Mouse (Mus musculus) midbrain, embryonic 13.5 days (tissue): ENCODE data around the gene Itln1. TPM values are rescaled to one million over a fixed set of nuclear protein-coding genes. Genes with fewer than 3 reads are reported as not detected.
A peak's percentile ranks its signal among the peaks of the same experiment; 100 is the strongest.
"Not testable (repeated sequence)": the region's sequence is repeated elsewhere in the genome, so short reads cannot be mapped to it uniquely, and the experiment has no call there.

ENCODE experiments used
- ATAC-seq: fragments of 200-750 bp; cut with Nextera tagmentation; 2 replicates; pipeline ENCODE4 v1.8.0; 2017; ENCODE audit warnings: mild to moderate bottlenecking, moderate TSS enrichment, moderate library complexity
- H3K27ac ChIP-seq: fragments of 300-500 bp; sonication (generic); 2 replicates; pipeline ENCODE4 v1.5.1; 2015; ENCODE audit warnings: inconsistent platforms, mild to moderate bottlenecking, moderate library complexity
- H3K27me3 ChIP-seq: fragments of 300-500 bp; sonication (generic); 2 replicates; pipeline ENCODE4 v1.6.1; 2015; ENCODE audit warnings: mild to moderate bottlenecking, inconsistent platforms
- H3K36me3 ChIP-seq: fragments of 300-500 bp; sonication (generic); 2 replicates; pipeline ENCODE4 v1.6.1; 2015; ENCODE audit warnings: mild to moderate bottlenecking, inconsistent platforms
- H3K4me1 ChIP-seq: fragments of 300-500 bp; sonication (generic); replicated peaks from 2 replicates; pipeline ENCODE4 v1.6.1; 2015; ENCODE audit warnings: inconsistent platforms
- H3K4me2 ChIP-seq: fragments of 300-500 bp; sonication (generic); replicated peaks from 2 replicates; pipeline ENCODE4 v1.6.1; 2015; ENCODE audit warnings: moderate library complexity, mild to moderate bottlenecking, inconsistent platforms
- H3K4me3 ChIP-seq: fragments of 300-500 bp; sonication (generic); replicated peaks from 2 replicates; pipeline ENCODE4 v1.5.1; 2015; ENCODE audit warnings: mild to moderate bottlenecking, inconsistent platforms
- H3K9ac ChIP-seq: fragments of 300-500 bp; sonication (generic); replicated peaks from 2 replicates; pipeline ENCODE4 v1.6.1; 2015; ENCODE audit warnings: mild to moderate bottlenecking, inconsistent platforms
- H3K9me3 ChIP-seq: fragments of 300-500 bp; sonication (generic); 2 replicates; pipeline ENCODE4 v1.6.1; 2016; ENCODE audit warnings: mild to moderate bottlenecking, inconsistent platforms
- WGBS: fragments of 180-500 bp; shearing (Covaris S2); methylation state at CpG from one replicate; pipeline ENCODE4 v1.1.7; 2015; 5-methylcytosine and 5-hydroxymethylcytosine counted together
- polyA plus RNA-seq: library from polyadenylated mRNA; unstranded; fragments of >200 nt; fragmentation: Nextera tagmentation; extraction: Ambion mirVana; gene quantifications from 2 replicates; pipeline ENCODE4 v1.2.1, GENCODE M21; 2015

Itln1 gene
- polyA plus RNA-seq, 1 experiment from 2014 or later, result not detected

DNA sequence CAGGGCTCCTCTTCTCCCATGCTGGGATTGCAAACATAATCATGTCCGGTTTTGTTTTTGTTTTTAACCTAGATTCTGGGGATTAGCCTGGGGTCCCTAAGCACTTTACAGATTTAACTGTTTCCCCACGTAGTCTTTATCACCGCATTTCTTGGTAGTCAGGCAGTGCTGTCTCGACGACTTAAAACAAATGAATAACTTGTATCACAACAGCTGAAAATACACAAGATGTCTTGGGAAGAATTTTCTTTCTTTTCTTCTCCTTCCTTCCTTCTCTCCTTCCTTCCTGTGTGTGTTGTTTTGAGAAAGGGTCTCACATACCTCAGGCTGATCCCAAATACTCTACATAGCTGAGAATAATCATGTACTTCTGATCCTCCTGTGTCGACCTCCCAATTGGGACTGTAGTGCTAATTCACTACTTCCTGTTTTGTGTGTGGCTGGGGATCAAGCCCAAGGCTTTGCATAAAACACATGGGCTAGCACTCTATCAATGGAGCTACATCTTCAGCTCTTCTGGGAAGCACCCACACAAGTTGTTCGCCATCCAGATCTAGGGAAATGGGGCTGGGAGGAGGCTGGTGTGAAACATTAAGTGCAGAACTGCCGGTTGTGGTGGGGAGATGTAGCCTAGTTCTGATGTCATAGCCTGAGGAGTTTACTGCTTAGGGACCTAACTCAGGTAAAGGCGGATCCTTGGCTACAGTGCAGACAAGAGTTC lies 61.0 kb downstream of the Itln1 start:
- WGBS, result 73% methylated on average over 9 of the region's 9 CpGs
- Histone ChIP-seq H3K4me3 (no peak overlapping the region), H3K4me1 (no peaks in the 10 kb centered on the region), H3K4me2 (no peak overlapping the region), H3K27me3 (no peaks in the 10 kb centered on the region), H3K9me3 (no peaks in the 10 kb centered on the region), H3K36me3 (no peaks in the 10 kb centered on the region), H3K27ac (no peak overlapping the region), H3K9ac (no peak overlapping the region)
- no peak for ATAC-seq

DNA sequence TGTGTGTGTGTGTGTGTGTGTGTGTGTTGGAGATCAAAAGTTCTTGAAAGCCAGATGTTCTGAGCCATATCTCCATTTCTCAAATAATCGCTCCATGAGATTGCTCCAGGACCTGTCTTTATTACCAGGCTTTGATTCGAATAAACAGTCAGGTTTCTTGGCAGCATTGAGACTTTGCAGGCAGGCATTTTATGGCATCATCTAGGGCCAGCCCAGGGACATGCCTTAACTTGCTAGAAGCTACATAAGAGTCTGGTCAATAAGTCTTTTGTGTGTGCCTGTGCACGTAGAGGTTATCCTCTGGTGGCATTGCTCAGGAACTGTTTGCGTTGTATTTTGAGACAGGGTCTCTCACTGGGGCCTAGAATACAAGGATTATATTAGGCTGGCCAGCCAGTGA lies 61.6 kb downstream of the Itln1 start:
- H3K27ac ChIP-seq, result no peak overlapping the region
- H3K4me3 ChIP-seq, result no peak overlapping the region
- no peaks in the 10 kb centered on the region for H3K4me1 ChIP-seq
- 77% methylated on average over 4 of the region's 4 CpGs for WGBS
- no peaks in the 10 kb centered on the region for H3K9me3 ChIP-seq
- no peak overlapping the region for H3K4me2 ChIP-seq
- H3K36me3 ChIP-seq, result no peaks in the 10 kb centered on the region
- no peak overlapping the region for H3K9ac ChIP-seq
- H3K27me3 ChIP-seq, result no peaks in the 10 kb centered on the region
- ATAC-seq, result no peak

- ATAC-seq, H3K4me1 ChIP-seq, H3K4me3 ChIP-seq: not testable (repeated sequence)
These were observed 63.2 kb downstream of the Itln1 start for GRCm38 (mm10) chr1:171471941-171472340.

GRCm38 (mm10) chr1:171471452-171471851 lies 63.6 kb downstream of the Itln1 start:
- no peaks in the 10 kb centered on the region for H3K27me3 ChIP-seq
- WGBS, result 43% methylated on average over 1 of the region's 1 CpGs
- no peaks in the 10 kb centered on the region for H3K4me1 ChIP-seq
- H3K9me3 ChIP-seq, result no peaks in the 10 kb centered on the region
- no peaks in the 10 kb centered on the region for H3K36me3 ChIP-seq
- H3K27ac ChIP-seq, result no peak overlapping the region
- no peak overlapping the region for H3K9ac ChIP-seq
- no peak overlapping the region for H3K4me3 ChIP-seq
- ATAC-seq, result no peak
- H3K4me2 ChIP-seq, result no peak overlapping the region

More at GRCm38 (mm10) chr1:171471941-171472340, 63.2 kb downstream of the Itln1 start:
- not testable (repeated sequence) for H3K27me3 ChIP-seq, H3K9me3 ChIP-seq, H3K9ac ChIP-seq, H3K4me2 ChIP-seq, H3K27ac ChIP-seq, H3K36me3 ChIP-seq
- WGBS, result 93% methylated on average over 8 of the region's 8 CpGs

- no peak overlapping the region for H3K4me2 ChIP-seq
- no peaks in the 10 kb centered on the region for H3K4me1 ChIP-seq
- no peaks in the 10 kb centered on the region for H3K9me3 ChIP-seq
- H3K4me3 ChIP-seq, result no peak overlapping the region
- no peaks in the 10 kb centered on the region for H3K27me3 ChIP-seq
- H3K27ac ChIP-seq, result no peak overlapping the region
- WGBS, result 89% methylated on average over 5 of the region's 5 CpGs
- H3K36me3 ChIP-seq, result no peaks in the 10 kb centered on the region
- no peak overlapping the region for H3K9ac ChIP-seq
- no peak for ATAC-seq
These were observed 64.2 kb downstream of the Itln1 start for GRCm38 (mm10) chr1:171470896-171471295.

DNA sequence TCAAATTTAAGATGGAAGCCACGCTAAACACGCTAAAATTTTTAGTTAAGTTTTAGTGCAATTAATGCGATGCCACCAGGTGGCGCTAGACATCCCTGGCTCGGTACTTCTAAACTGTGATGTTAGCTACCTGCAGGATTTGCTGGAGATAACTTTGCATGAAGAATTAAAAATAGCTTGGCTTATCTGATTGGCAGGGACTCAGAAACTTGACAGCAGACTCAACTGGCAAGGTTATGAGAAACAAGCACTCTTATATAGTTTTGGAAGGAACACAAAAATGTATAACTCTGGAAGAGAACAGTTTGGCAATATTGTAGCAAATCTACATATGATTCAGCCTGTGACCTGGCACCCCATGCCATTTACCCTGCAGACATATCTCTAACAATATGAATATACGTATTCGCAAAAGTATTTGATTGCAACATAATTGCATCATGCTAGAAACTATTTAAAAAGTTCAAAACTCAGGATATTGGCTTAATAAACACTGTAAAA lies 64.7 kb downstream of the Itln1 start:
- no peak overlapping the region for H3K27ac ChIP-seq
- 0 out of 2 replicates have a peak, but pooled peaks have one; percentile 3 for ATAC-seq
- WGBS, result 37% methylated on average over 7 of the region's 7 CpGs
- H3K9ac ChIP-seq, result no peak overlapping the region
- H3K4me1 ChIP-seq, result no peaks in the 10 kb centered on the region
- no peaks in the 10 kb centered on the region for H3K36me3 ChIP-seq
- no peaks in the 10 kb centered on the region for H3K27me3 ChIP-seq
- no peak overlapping the region for H3K4me2 ChIP-seq
- H3K4me3 ChIP-seq, result no peak overlapping the region
- no peaks in the 10 kb centered on the region for H3K9me3 ChIP-seq

GRCm38 (mm10) chr1:171469678-171470077 lies 65.4 kb downstream of the Itln1 start:
- no peak for ATAC-seq
- Histone ChIP-seq H3K4me3 (no peak overlapping the region), H3K27ac (no peak overlapping the region), H3K4me1 (no peaks in the 10 kb centered on the region), H3K9me3 (no peaks in the 10 kb centered on the region), H3K9ac (no peak overlapping the region), H3K36me3 (no peaks in the 10 kb centered on the region), H3K4me2 (no peak overlapping the region), H3K27me3 (no peaks in the 10 kb centered on the region)
- 94% methylated on average over 3 of the region's 3 CpGs for WGBS

Other genes with a start within 250 kb of the Itln1 start
- gene Usp21, start 247.3 kb downstream of the Itln1 start, polyA plus RNA-seq, result 112 and 121 TPM in 2 replicates
- 112 and 126 TPM in 2 replicates for gene Ufc1, start 240.3 kb downstream of the Itln1 start, polyA plus RNA-seq
- gene Dedd, start 206.1 kb downstream of the Itln1 start, polyA plus RNA-seq, result 54.3 and 56.9 TPM in 2 replicates
- 57.5 and 61.3 TPM in 2 replicates for gene Nit1, start 189.6 kb downstream of the Itln1 start, polyA plus RNA-seq
- 166 and 177 TPM in 2 replicates for gene Pfdn2, start 189.6 kb downstream of the Itln1 start, polyA plus RNA-seq
- gene Klhdc9, start 174.5 kb downstream of the Itln1 start, polyA plus RNA-seq, result 4.2 and 4.6 TPM in 2 replicates
- gene Nectin4, start 165.2 kb downstream of the Itln1 start, polyA plus RNA-seq, result 0.70 and 0.97 TPM in 2 replicates
- gene Arhgap30, start 146.3 kb downstream of the Itln1 start, polyA plus RNA-seq, result 0.63 TPM in 2 replicates
- 237 and 239 TPM in 2 replicates for gene Usf1, start 124.0 kb downstream of the Itln1 start, polyA plus RNA-seq
- gene Tstd1, start 116.4 kb downstream of the Itln1 start, polyA plus RNA-seq, result 11.7 and 13.3 TPM in 2 replicates
- 8.3 and 9.7 TPM in 2 replicates for gene F11r, start 97.8 kb downstream of the Itln1 start, polyA plus RNA-seq
- gene Alyref2, start 31.8 kb downstream of the Itln1 start, polyA plus RNA-seq, result 30.1 and 31.2 TPM in 2 replicates
- not detected in 2 replicates for gene Cd244a, start 23.9 kb upstream of the Itln1 start, polyA plus RNA-seq
- not detected in 2 replicates for gene Ly9, start 72.1 kb upstream of the Itln1 start, polyA plus RNA-seq
- not detected in 2 replicates for gene Slamf7, start 117.7 kb upstream of the Itln1 start, polyA plus RNA-seq
- 0.55 and 0.66 TPM in 2 replicates for gene Cd48, start 146.7 kb upstream of the Itln1 start, polyA plus RNA-seq
- gene Slamf1, start 231.8 kb upstream of the Itln1 start, polyA plus RNA-seq, result 0.14 and 0.22 TPM in 2 replicates